Mouse (Mus musculus): ENCODE data around the gene Asl.

- TF ChIP-seq CTCF (conservative IDR thresholded peaks at IDR 0.05; ENCODE audit: low read length), result no peak
- TF ChIP-seq NANOG (IDR thresholded peaks at IDR 0.05; ENCODE audit: borderline replicate concordance, low read length), result no peak
- TF ChIP-seq POU5F1 (IDR thresholded peaks at IDR 0.05; ENCODE audit: borderline replicate concordance, low read length), result no peak
Measured at GRCm38 (mm10) chr5:130003229-130003628, 25.8 kb downstream of the Asl start.

Data from E14TG2a.4 (cell line).